Mouse (Mus musculus): ENCODE measurements around the gene Stxbp5.
"Not testable (repeated sequence)": the region's sequence is repeated elsewhere in the genome, so short reads cannot be mapped to it uniquely, and the experiment has no call there.

Gene Stxbp5

DNA sequence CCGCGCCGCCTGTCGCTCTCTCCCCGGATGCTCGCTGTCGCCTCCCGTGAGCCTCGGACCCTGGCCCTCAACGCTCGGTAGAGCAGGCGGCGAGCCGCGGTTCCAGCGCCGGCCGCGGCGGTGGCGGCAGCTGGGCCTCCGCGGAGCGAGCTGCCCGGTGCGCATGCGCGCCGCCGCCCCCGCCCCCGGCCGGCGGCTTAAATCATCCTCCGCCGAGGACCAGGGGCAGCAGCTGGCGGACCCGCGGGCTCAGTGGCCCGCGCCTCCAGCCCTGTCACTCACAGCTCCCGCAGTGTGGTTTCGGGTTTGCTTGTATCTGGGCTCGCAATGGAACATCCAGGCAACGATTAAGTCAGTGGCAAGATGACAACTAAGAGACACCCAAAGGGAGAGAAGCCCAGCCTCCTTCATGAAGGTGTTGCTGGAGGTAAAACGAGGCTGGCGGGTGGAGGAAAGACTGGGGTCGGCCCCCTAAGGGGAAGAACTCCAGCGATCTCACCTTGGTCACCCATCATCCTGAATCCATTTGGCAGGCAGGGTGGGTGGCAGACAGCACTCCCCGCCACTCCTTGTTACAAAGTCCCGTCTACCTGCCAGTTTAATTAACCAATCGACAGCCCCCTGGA, at the start of gene Stxbp5:
Gene Stxbp5, minus strand, starts transcription at position 9 of the 626 bp plus-strand sequence.
- peak; percentile 73 to 89 for DNase-seq (ENCODE audit: low spot score in 2 of 2)

DNA sequence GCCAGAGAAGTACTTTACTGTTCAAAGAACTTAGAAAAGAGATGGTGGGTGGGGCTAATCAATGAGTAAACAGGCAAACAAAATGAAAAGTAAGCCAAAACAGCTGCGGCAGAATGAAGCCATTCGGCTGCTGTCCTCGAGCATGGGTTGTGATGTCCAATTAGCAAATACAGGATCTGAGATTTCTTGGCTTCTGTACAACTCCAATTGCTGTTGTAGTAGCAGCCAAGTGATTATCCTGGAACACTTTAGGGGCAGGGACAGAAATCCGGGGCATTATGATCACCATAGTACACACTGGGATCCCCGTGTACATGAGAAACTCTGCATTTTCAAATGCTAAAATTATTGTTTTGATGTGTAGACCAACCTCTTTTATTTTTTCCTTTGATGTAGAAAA, 11.5 kb upstream of the Stxbp5 start:
- no peak for DNase-seq (ENCODE audit: low spot score in 2 of 2)

DNA sequence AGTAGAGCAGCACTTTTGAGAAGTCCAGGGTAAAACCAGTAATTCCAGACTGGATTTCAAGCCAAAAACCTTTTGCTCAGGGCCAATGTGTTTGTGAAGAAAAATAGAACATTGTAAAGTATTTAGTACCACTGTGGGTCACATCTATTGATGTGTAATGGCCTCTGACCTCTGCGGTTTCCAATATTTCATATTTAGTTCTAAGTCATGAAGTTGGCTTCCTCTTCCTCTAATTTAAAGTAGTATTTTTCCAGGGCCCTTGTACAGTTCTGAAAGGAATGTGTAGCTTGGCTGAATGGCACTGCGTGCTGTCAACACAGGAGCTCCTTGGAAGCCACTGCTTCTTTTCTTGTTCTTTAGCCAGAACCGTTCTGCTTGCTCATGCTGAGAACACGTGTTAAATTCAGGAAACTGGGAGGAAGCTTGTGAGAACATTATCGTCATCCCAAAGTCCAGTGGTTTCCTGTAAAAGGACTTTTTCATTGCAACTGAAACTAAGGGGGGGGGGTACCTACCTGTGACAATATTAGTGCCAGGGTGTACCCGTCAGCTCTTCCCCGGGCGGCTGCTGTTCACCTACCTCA, 7.1 kb upstream of the Stxbp5 start:
- no peak for DNase-seq (ENCODE audit: low spot score in 2 of 2)

DNA sequence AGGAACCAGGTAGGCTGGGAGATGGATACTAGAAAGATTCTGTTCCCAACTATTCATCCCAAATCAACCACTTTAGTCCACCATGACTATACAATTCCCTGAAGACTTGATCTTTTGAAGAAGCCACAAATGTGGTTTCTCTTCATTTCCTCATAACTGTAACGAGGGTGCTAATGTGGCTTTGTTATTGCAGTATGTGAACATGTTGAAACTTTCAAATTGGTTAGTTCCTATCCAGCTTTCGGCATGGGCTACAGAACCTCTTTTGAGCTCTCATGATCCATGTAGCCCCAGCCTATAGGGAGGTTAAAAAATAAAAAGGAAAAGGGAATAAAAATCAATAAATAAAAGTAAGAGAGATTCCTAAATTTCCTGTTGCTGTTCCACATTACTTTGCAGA, 6.6 kb upstream of the Stxbp5 start:
- DNase-seq (ENCODE audit: low spot score in 2 of 2), result no peak

DNA sequence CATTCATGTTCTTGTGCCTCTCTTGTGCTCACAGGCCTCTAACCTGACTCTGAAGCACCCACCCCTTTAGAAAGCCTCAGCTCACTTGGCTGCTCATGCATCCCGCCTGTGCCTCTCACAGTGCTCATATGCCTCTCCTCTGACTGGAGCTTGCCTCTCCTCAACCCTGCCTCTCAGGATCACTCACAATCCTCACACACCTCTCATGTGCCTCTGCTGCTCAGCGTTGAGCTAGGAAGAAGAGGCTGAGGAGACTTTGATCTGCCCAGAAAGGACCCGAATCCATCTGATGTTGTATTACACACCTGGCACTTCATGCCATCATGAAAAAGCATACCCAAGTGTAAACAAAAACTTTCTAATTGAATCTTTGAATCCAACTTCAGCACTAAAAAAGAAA, 5.3 kb upstream of the Stxbp5 start:
- no peak for DNase-seq (ENCODE audit: low spot score in 2 of 2)

DNA sequence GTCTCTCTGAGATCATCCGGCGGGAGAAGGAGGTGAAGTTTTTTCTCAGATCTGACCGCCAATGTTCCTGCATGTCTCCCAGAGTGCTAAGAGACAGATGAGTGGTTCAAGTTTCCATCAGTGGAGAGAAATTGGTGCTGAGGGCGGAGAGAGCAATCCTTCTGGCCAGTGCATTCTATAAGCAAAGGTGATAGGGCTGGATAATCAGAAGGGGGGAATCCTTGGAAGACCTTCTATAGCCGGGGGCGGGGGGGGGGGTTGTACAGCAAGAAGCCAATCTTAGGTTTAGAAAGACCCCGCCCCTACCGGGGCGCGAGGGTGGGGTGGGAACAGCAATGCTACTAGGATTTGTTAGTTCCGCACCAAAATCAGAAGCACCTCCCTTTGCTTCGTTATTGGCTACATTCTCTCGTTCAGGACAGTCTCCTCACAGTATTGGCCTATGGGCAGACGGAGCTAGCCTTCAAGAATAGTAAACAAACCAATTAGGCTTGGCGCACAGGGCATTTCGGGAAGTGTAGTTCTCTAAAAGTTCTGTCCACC, 889 bp upstream of the Stxbp5 start:
- DNase-seq (ENCODE audit: low spot score in 2 of 2), result peak; percentile 72 to 76

DNA sequence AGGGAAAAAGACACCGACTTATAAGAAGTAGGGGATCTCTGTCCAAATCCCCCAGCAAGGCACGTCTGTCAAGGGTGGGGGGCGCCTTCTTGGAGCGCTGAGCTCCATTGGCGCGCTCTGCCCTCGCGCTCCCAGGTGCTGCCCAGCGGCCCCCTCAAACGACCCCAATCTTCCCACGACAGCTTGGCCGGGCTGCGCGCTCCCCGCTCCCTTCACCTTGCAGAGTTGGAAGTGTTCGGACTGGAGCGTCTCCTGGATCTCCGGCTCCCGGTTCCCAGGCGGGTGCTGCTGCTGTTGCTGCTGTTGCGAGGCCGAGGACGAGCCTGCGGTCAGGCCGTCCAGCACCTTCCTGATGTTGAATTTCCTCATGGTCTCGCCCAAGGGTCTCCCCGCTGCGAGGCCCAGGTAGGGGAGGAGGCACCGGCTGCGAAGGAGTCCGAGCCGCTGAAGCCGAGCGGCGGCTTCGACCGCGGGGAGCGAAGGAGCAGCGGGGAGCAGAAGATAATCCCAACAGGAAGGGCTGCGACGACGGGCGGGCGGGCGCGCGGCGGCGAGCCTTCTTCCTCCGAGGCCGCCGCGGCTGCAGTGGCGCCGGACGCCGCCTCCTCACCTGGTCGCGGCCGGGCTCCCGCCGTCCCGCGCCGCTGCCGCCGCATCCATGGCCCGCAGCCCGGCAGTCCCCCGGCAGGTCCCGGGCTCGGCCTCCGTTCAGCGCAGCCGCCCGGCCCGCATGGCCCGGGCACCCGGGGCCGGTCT, 386 bp downstream of the Stxbp5 start:
- DNase-seq (ENCODE audit: low spot score in 2 of 2), result peak; percentile 45 to 78

DNA sequence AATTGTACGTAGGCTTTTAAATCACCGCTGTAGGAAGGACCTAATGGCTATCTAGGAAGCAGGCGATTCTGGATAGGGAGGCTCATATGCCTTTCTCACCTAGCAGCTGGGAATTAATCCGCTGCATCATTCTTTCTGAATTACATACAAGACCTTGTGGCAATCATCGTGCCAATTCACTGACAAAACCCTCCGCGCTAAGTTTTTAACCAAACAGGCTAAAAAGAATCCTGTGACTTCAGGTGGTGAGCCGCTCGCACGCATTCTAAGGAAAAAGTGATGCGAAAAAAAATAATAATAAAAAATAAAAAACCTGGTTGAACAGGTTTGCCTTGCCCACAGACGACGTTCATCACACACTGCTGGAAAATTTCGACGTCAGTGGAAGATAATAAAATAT, 1.1 kb downstream of the Stxbp5 start:
- DNase-seq (ENCODE audit: low spot score in 2 of 2), result no peak

DNA sequence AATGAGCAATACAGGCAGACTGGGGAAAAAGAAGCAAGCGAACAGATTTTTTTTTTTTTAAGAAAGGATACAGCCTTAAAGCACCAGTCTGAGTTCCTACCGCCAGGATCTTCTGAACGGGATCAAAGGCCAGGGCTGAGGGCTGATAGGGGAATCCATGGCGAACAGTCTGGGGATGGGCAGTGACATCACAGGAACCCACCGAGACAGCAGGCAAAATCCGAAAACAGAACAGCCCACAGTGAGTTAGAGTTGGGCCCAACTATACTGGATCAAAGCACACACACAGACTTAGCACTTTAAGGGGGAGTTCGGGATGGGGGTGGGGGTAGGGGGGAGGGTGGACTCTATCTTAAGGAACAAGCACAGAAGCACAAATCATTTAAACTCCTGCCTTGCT, 1.8 kb downstream of the Stxbp5 start:
- no peak for DNase-seq (ENCODE audit: low spot score in 2 of 2)

DNA sequence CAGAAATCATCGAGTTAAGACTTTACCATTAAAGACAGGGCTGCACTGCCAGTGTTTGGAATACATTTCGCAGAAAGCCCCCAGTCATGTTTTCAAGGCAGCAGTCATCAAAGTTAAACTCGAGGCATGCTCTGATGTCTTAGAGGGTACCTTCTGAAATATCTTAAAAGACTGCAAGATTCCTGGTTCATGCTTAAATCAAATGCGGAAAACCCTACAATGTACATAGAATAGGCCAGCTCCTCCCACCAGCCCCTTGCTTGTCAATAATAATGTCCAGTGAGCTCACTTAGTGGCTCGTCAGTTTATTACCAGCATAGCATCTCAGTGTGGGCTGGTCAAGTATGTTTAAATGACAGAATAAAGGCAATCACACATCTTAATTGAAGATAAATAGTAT, 3.0 kb downstream of the Stxbp5 start:
- DNase-seq (ENCODE audit: low spot score in 2 of 2), result no peak

DNA sequence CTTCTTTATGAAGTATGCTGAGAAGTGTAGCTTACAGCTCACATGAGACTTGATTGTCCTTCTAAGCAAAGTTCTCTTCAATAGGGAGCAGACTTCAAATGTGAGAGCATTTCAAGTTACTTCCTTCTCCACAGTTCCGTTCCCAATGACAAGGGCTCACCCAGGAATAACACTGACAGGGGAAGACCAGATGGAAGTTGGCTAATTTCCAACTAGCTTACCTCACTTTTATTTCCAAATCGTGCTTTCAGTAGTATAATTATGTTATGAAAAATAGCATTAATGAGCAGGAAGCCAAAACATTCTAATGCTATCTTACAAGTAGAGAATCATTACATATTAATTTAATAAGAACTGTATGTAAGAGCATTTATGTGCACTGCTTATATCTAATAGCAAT, 7.3 kb downstream of the Stxbp5 start:
- no peak for DNase-seq (ENCODE audit: low spot score in 2 of 2)

DNA sequence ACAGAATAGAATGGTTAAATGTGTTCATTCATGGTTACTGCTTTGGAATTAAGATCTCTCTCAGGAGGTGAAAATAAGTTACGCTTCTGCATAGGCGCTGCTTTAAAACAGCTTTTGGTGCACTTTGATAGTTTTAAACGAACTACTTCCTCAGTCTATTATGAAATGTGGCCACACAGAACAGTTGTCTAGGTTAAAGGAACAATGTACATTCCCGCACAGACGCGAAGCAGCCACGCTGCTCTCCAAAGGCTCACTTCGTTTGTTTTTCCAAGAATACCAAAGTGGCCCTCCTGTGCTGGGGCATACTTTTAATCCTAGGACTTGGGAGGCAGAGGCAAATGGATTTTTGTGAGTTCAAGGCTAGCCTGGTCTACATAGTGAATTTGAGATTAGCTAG, 11.2 kb downstream of the Stxbp5 start:
- DNase-seq (ENCODE audit: low spot score in 2 of 2), result no peak

DNA sequence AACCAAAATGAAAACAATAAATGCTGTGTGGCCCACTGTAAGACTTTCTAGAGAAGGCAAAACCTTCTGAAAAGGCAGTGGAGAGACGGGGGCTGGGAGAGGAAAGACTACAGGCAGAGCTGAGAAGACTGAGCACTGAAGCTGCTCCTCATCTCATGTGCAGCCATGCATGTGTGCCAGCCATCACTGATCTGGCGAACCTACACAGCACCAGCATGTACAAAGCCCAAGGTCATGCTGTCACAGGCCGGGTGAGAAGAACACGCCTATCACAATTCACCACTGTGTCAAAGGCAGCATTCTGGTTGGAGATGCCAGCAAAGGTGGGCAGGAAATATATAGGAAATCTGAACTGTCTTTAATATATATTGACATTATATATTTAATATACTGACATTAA, 12.2 kb downstream of the Stxbp5 start:
- no peak for DNase-seq (ENCODE audit: low spot score in 2 of 2)

DNA sequence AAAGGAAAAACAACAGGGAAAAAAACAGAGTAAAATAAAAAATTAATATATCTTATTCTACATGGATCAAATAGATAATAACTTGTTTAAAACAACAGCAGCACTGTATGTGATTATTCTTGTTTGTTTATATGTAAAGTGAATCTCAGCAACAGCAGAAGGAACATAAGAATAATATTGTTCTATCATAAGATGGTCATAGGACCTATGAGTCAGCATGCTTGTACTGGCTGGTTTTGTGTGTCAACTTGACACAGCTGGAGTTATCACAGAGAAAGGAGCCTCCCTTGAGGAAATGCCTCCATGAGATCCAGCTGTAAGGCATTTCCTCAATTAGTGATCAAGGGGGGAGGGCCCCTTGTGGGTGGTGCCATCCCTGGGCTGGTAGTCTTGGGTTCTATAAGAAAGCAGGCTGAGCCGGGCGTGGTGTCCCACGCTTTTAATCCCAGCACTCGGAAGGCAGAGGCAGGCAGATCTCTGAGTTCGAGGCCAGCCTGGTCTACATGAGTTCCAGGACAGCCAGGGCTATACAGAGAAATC, 19.0 kb downstream of the Stxbp5 start:
- not testable (repeated sequence) for DNase-seq (ENCODE audit: low spot score in 2 of 2)

DNA sequence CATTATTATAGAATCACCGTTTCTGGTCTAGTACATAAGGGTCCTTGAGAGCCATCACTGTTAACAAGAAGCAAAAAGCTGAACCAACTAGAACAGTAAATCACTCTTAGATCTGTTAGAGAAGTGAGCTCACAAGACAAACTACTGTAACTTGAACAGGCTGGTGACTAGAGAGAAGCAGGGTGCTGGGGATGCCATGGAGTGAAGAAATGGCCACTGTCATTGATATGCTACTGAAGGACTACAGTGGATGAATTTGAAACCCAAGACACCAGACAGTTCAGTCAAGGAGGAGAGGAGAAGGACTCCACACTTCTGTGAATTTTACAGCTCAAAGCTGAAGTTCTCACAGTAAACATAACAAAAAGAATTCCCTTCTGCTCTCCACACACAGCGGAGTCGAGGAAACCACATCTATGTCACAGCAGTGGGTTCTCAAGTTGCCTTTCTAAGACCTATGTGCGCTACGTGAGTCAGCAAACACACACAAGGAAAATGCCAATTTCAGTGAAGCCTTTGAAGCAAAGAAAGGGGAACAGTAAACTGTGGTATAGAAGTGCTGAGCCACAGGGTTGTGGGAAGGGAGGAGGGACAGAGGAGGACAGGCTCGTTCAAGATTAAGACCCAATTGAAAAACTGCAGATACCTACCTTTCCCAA, 20.7 kb downstream of the Stxbp5 start:
- no peak for DNase-seq (ENCODE audit: low spot score in 2 of 2)

DNA sequence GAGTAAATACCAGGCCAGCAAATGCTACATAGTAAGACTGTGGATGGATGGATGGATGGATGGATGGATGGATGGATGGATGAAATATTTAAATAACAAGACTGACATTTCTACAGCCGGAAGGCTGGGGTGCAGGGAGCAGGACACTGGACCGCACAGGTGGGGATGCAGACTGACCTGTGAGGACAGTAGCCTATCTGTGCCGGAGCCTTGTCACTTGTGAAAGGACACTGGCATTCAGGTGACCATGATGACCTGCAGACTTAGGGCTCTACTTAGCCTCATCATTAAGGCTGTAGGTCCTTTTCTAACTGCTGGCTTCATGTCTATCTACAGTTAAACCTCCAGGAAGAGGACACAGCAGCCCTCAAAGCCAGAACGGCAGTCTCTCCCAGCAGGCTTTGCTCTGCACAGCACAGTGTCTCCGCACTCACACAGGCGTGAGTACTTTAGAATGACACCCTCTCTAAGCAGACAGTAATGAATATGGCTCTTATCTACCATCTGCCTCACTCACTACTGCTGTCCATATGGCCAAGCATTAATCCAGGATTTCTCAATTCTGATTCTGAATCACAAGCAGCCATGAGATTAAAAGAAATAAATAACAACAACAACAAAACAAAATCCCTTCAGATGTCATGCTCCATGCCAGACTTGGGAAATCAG, 21.9 kb downstream of the Stxbp5 start:
- no peak for DNase-seq (ENCODE audit: low spot score in 2 of 2)

DNA sequence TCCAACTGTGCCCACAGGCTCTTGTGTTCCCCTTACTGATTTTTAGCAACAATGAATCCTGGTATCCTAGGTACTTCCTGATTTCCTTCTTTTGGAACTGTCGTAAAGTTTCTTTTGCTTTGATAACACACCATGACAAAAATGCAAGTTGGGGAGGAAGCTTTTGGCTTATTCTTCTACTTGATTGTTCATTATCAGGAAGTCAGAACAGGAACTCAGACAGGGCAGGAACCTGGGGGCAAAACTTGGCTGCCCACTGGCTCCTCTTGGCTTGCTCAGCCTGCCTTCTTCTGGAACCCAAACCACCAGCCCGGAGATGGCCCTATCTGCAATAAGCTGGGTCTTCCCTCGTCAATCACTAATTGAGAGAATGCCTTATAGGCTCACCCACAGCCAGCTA, 25.0 kb downstream of the Stxbp5 start:
- no peak for DNase-seq (ENCODE audit: low spot score in 2 of 2)

DNA sequence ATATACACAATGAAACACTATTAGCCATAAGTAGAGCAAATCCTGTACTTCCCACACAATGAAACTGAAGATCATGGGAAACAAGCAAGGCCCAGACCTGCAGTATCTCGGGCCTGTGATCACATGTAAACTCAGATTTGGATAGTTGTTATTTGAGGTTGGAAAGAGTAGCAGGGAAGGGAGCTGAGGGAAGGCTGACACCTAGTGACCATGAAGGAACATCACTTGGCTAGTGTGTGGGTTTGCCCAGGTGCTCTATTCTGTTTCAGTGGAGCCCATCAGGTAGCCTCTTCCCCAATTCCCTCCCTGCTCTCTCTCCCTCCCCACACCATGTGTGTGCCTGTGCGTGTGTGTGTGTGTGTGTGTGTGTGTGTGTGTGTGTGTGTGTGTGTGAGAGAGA, 28.7 kb downstream of the Stxbp5 start:
- no peak for DNase-seq (ENCODE audit: low spot score in 2 of 2)

DNA sequence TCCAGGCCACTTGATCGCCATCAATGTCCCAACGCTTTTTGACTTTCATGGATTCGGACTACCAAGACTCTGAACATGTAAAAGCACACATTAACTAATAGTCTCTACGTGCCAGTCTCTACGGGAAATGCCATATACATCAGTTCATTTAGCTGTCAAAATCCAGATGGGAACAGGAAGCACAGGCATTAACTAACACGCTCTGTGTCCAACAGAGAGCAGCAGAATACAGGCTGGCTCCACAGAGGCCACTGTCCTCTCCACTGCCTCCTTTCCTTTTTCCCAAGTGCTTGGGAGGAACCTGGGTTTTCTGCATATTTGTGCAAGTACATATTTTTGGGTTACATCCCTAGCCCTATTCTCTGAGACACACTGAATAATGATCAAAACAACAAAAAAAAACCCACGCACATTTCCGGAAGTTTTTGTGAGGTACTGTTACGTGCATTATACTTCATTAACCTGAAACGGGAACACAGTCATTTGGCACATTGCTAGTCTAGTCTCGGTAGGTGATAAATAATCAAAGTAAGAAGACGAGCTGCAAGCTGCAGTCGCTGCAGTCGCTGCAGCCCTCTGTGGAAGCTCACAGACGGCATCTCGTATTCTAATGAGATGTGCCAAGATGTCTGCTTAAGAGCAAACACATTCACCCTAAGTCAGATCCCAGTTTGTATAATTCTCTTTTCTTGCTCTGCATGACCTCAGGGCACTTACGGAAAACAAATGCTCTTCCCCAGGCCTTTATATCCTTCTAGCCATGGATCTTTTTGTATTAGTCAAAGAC, 33.9 kb downstream of the Stxbp5 start:
- DNase-seq (ENCODE audit: low spot score in 2 of 2), result no peak

DNA sequence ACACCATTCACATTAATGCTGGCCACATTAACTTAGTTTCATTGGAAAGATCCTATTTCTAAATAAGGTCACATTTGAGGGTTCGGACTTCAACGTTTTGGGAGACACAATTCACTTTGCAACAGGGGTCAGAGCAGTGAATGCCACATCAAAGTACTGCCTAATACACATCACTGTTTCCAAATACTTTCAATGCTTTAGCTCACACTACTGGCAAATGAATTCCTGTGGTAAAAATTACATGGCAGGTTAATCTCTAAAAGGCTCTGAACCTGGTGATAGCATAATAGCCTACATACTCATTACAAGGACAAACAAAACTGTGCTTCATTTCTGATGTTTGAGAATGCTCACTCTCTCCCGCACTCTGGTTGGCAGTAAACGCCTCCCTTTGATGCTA, 40.9 kb downstream of the Stxbp5 start:
- no peak for DNase-seq (ENCODE audit: low spot score in 2 of 2)

DNA sequence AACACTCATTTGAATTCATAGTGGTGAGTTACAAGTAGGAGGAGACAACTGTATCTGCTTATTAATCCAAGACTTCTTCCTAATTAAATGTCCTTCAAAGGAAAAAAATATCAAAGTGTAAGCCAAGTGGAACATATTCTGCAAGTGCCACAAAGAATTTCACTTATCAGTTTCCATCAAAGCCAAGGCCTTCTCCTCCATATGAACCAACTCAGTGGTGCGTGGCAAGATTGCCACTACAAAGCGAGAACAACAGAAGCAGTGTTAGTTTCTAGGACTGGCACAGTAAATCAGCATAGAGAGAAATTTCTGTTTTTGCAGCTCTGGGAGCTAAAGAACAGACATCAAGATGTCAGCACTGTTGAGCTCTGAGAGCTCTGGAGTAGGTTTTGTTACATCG, 41.4 kb downstream of the Stxbp5 start:
- DNase-seq (ENCODE audit: low spot score in 2 of 2), result no peak

Measured in spleen, postnatal 4 days (tissue).